8 mouse cellular contexts compared by ENCODE assay signal in the genomic region with DNA sequence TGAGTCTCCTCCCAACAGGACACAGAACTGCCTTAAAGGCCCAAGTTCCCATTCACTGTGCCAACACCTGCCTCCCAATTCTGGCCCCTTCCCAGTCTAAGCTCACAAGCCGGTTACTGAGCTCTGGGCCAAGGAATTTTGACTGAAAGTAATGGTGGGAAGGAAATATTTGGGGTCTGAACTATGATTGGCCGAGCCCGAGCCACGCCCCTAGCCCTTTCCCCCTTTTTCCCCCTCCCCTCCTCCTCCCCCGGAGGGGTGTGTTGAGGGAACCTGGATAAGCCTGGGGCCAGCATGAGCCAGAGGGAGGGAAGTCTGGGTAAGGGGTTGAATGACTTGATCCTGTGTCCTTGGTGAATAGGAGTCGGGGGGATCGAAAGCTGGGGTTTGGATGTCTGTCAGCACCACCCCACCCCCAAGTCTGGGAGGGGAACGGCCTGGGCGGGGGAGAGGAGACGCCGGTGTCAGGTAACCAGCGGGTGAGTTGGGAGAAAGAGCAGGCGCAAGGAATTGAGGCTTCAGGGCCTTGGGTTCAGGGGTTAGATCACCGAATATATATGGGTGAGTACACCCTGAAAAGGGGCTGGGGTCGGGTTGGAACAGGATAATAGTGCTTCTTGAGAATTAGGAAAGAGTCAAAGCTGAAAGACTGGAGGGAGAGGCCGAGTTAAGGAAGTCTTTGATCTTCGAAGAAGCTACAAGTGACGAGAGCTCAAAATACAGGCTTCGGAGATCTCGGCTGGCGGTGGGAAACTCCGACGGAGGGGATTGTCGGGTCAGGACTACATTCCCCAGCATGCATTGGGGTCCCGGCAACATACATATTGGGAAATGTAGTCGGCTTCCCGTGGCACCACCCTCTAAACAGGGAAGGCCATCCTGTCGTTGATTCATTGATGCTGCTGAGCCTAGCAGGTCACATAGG. TPM values are rescaled to one million over a fixed set of nuclear protein-coding genes. Genes with fewer than 3 reads are reported as not detected.
DNase-seq lines count a peak whose midpoint lies in the region; ATAC-seq and TF ChIP-seq lines count a peak whose summit lies in the region.

A gene (plus strand): TSS at position 276 of the 925 bp plus-strand sequence.

- peak within 1 kb of the TSS; percentile 57 for H3K4me2 ChIP-seq in hindbrain, postnatal 0 days (ENCODE audit: low read depth, low read length)

- 2% methylated on average over 28 of the region's 28 CpGs for WGBS in hindbrain, postnatal 0 days

- TF ChIP-seq CTCF in hindbrain, postnatal 0 days (IDR thresholded peaks at IDR 0.05; ENCODE audit: low read depth): no peak

- DNase-seq in adipocyte (ENCODE audit: low spot score): peak; percentile 64
- peak; percentile 48 to 74 for DNase-seq in cerebellum, postnatal 4 days (ENCODE audit: low spot score in 2 of 2)
- DNase-seq in gastrocnemius, postnatal 10 days: peak; percentile 74
- DNase-seq in hindbrain, postnatal 0 days (ENCODE audit: low spot score): peak; percentile 90
- peak; percentile 69 to 88 for DNase-seq in left cerebral cortex, postnatal 10 days (ENCODE audit: extremely low spot score in 1 of 2, low spot score in 2 of 2)
- DNase-seq in right cerebral cortex, postnatal 10 days (ENCODE audit: low spot score in 2 of 2): peak; percentile 89 to 90

- ATAC-seq in hindbrain, postnatal 0 days: peak; percentile 63; the same call in 1 of the 2 replicates
- ATAC-seq in megakaryocyte progenitor cell, adult 5-6 weeks (replicated peaks; ENCODE audit: poor library complexity): peak; percentile 55
- no peak for ATAC-seq in erythroid progenitor cell, adult 5-6 weeks (replicated peaks; ENCODE audit: low FRiP score, poor library complexity, severe bottlenecking)

- no peaks in the 10 kb centered on the region for H3K27me3 ChIP-seq in hindbrain, postnatal 0 days (ENCODE audit: insufficient read depth, low read length)

- H3K36me3 ChIP-seq in hindbrain, postnatal 0 days (ENCODE audit: insufficient read depth, low read length): no peaks in the 10 kb centered on the region

- intact Hi-C loops in left cerebral cortex, postnatal 10 days (cut with DNase I): loop anchor here (5.0 kb wide), 1 partner anchor 35 kb away; no protein-coding TSS in a partner anchor

- no peak within 1 kb of the TSS for H3K9ac ChIP-seq in hindbrain, postnatal 0 days (replicated peaks; ENCODE audit: low read length)

- peak within 1 kb of the TSS; percentile 68; the same call in 1 of the 2 replicates for H3K27ac ChIP-seq in hindbrain, postnatal 0 days

- H3K4me1 ChIP-seq in hindbrain, postnatal 0 days (ENCODE audit: insufficient read depth, low read length): peaks cover 10% of the 10 kb centered on the region

- no peaks in the 10 kb centered on the region for H3K9me3 ChIP-seq in hindbrain, postnatal 0 days (ENCODE audit: low read length)

- H3K4me3 ChIP-seq in hindbrain, postnatal 0 days (ENCODE audit: low read length): peak within 1 kb of the TSS; percentile 24

RNA-seq across cellular contexts. Expression of the gene that starts here (rescaled TPM):
- total RNA-seq in gastrocnemius, postnatal 10 days (2021): 10 to 100 TPM in 1 of 2 experiments, 1 to 10 TPM in 1; 9.1 to 12.7 TPM
- total RNA-seq in hindbrain, postnatal 0 days (2014; rRNA removed): 9.0 and 10.7 TPM in 2 replicates
- polyA plus RNA-seq in hindbrain, postnatal 0 days (2015; fragmentation: Nextera tagmentation; extraction: Ambion mirVana): 3.8 and 4.0 TPM in 2 replicates
- total RNA-seq in left cerebral cortex, postnatal 10 days (2021): 1 to 10 TPM; 2.9 to 4.5 TPM
- total RNA-seq in megakaryocyte progenitor cell, adult 5-6 weeks (2015): 0.83 and 1.8 TPM in 2 replicates
- 0.42 and 1.9 TPM in 2 replicates for total RNA-seq in megakaryocyte progenitor cell, adult 5-6 weeks (2017)
- not detected in 2 replicates for total RNA-seq in erythroid progenitor cell, adult 5-6 weeks (2015; ENCODE audit: low replicate concordance)
- total RNA-seq in erythroid progenitor cell, adult 5-6 weeks (2017; ENCODE audit: low replicate concordance): not detected in 2 replicates
